Mouse (Mus musculus) liver, embryonic 14.5 days (tissue): ENCODE measurements around the gene Skp1a. TPM values are rescaled to one million over a fixed set of nuclear protein-coding genes. Genes with fewer than 3 reads are reported as not detected.

Source experiments
- ATAC-seq: fragments of 200-750 bp; cut with Nextera tagmentation; 2 replicates; pipeline ENCODE4 v1.8.0; 2017; ENCODE audit warnings: moderate number of reproducible peaks, mild to moderate bottlenecking, moderate library complexity; ENCODE audit not compliant: insufficient read depth
- DNase-seq, 3 experiments: peaks; one replicate each; pipeline ENCODE4 v3.0.0-alpha.2; 2012 to 2013; ENCODE audit warnings: low read depth in 3 of 3, low spot score in 3 of 3
- H3K27ac ChIP-seq: fragments of 300-500 bp; sonication (generic); 2 replicates; pipeline ENCODE4 v1.5.1; 2014; ENCODE audit warnings: moderate library complexity, mild to moderate bottlenecking, control low read depth, inconsistent platforms
- H3K27me3 ChIP-seq: fragments of 300-500 bp; sonication (generic); 2 replicates; pipeline ENCODE4 v1.6.1; 2014; ENCODE audit warnings: mild to moderate bottlenecking, low read length, moderate library complexity; ENCODE audit not compliant: control insufficient read depth, insufficient read depth
- H3K36me3 ChIP-seq: fragments of 300-500 bp; sonication (generic); replicated peaks from 2 replicates; pipeline ENCODE4 v1.6.1; 2014; ENCODE audit warnings: low read depth; ENCODE audit not compliant: control insufficient read depth, insufficient read depth
- H3K4me1 ChIP-seq, 2 experiments: fragments of 200-500 bp in 1 of 2; fragments of 300-500 bp in 1 of 2; sonication (generic) in 1 of 2; replicated peaks; 2 replicates each; pipeline ENCODE4 v1.6.1; 2012 to 2014; ENCODE audit warnings: antibody characterized with exemption in 1 of 2, inconsistent platforms in 1 of 2, low read length in 1 of 2; ENCODE audit not compliant: control insufficient read depth in 2 of 2, insufficient read depth in 2 of 2
- H3K4me2 ChIP-seq: fragments of 300-500 bp; sonication (generic); 2 replicates; pipeline ENCODE4 v1.6.1; 2014; ENCODE audit warnings: low read depth, mild to moderate bottlenecking, control low read depth, moderate library complexity
- H3K4me3 ChIP-seq, 2 experiments: fragments of 200-500 bp in 1 of 2; fragments of 300-500 bp in 1 of 2; sonication (generic) in 1 of 2; 2 replicates each; pipeline ENCODE4 v1.5.1; 2012 to 2014; ENCODE audit warnings: low read depth in 2 of 2, low read length in 2 of 2, mild to moderate bottlenecking in 2 of 2, control low read depth in 1 of 2, inconsistent platforms in 1 of 2, moderate library complexity in 1 of 2; ENCODE audit not compliant: insufficient read depth in 1 of 2
- H3K9ac ChIP-seq: fragments of 300-500 bp; sonication (generic); replicated peaks from 2 replicates; pipeline ENCODE4 v1.6.1; 2014; ENCODE audit warnings: mild to moderate bottlenecking, control low read depth, moderate library complexity
- H3K9me3 ChIP-seq: fragments of 300-500 bp; sonication (generic); 2 replicates; pipeline ENCODE4 v1.6.1; 2016; ENCODE audit warnings: low read length, mixed read lengths; ENCODE audit not compliant: control insufficient read depth
- CTCF ChIP-seq: IDR thresholded peaks from 2 replicates; pipeline ENCODE4 v1.5.1; 2016; ENCODE audit warnings: antibody characterized with exemption, low read depth, control low read depth
- EP300 ChIP-seq: IDR thresholded peaks from 2 replicates; pipeline ENCODE4 v1.6.1; 2016; ENCODE audit warnings: antibody characterized with exemption, low read depth
- WGBS: fragments of 180-500 bp; shearing (Covaris S2); extraction: QIAGEN DNeasy Blood & Tissue Kit; methylation state at CpG from one replicate; pipeline ENCODE4 v1.1.7; 2014; ENCODE audit not compliant: insufficient replicate concordance; 5-methylcytosine and 5-hydroxymethylcytosine counted together
- polyA plus RNA-seq, 2 experiments: library from polyadenylated mRNA; depleted of rRNA in 1 of 2; stranded (reverse) in 1 of 2; unstranded in 1 of 2; fragments of >200 nt; fragmentation: Nextera tagmentation in 1 of 2; extraction: Ambion mirVana in 1 of 2; gene quantifications; 2 replicates each; pipeline versions ENCODE4 v1.2.1 to v1.2.3; 2012 to 2014

Gene Skp1a
- polyA plus RNA-seq, 2 experiments: 55.6 to 285 TPM

GRCm38 (mm10) chr11:52255077-52255476 lies 23.3 kb downstream of the Skp1a start:
- Histone ChIP-seq H3K4me3 (no peak overlapping the region), H3K27ac (no peak overlapping the region), H3K9me3 (no peaks in the 10 kb centered on the region), H3K36me3 (no peaks in the 10 kb centered on the region), H3K9ac (no peak overlapping the region), H3K4me2 (no peak overlapping the region), H3K27me3 (no peaks in the 10 kb centered on the region), H3K4me1 (no peaks in the 10 kb centered on the region)
- no peak for DNase-seq
- 68% methylated on average over 8 of the region's 8 CpGs for WGBS
- no peak for TF ChIP-seq CTCF
- no peak for TF ChIP-seq EP300
- no peak for ATAC-seq

GRCm38 (mm10) chr11:52257376-52257775 lies 25.6 kb downstream of the Skp1a start:
- TF ChIP-seq CTCF (no peak), EP300 (no peak)
- Histone ChIP-seq H3K9me3 (no peaks in the 10 kb centered on the region), H3K4me3 (no peak overlapping the region), H3K27ac (no peak overlapping the region), H3K9ac (no peak overlapping the region), H3K27me3 (no peaks in the 10 kb centered on the region), H3K4me2 (no peak overlapping the region), H3K4me1 (no peaks in the 10 kb centered on the region), H3K36me3 (no peaks in the 10 kb centered on the region)
- DNase-seq (no peak), ATAC-seq (no peak)
- 45% methylated on average over 3 of the region's 3 CpGs for WGBS

- TF ChIP-seq EP300 (no peak), CTCF (no peak)
- no peaks in the 10 kb centered on the region for H3K9me3 ChIP-seq
- ATAC-seq: no peak
- no peak overlapping the region for H3K4me3 ChIP-seq
- no peak overlapping the region for H3K9ac ChIP-seq
- H3K27ac ChIP-seq: no peak overlapping the region
- DNase-seq: no peak
- H3K27me3 ChIP-seq: no peaks in the 10 kb centered on the region
- H3K4me2 ChIP-seq: no peak overlapping the region
- no peaks in the 10 kb centered on the region for H3K4me1 ChIP-seq
- H3K36me3 ChIP-seq: no peaks in the 10 kb centered on the region
- 43% methylated on average over 5 of the region's 5 CpGs for WGBS
Measured at GRCm38 (mm10) chr11:52258711-52259110, 26.9 kb downstream of the Skp1a start.

- Histone ChIP-seq H3K4me2 (no peak overlapping the region), H3K4me3 (no peak overlapping the region), H3K4me1 (no peaks in the 10 kb centered on the region), H3K27me3 (no peaks in the 10 kb centered on the region), H3K9me3 (no peaks in the 10 kb centered on the region), H3K36me3 (no peaks in the 10 kb centered on the region), H3K27ac (no peak overlapping the region), H3K9ac (no peak overlapping the region)
- 66% methylated on average over 4 of the region's 4 CpGs for WGBS
- DNase-seq (no peak), ATAC-seq (no peak)
- no peak for TF ChIP-seq CTCF
- TF ChIP-seq EP300: no peak
Measured at GRCm38 (mm10) chr11:52260878-52261277, 29.1 kb downstream of the Skp1a start.

GRCm38 (mm10) chr11:52261937-52262336 lies 30.1 kb downstream of the Skp1a start:
- no peaks in the 10 kb centered on the region for H3K9me3 ChIP-seq
- TF ChIP-seq EP300: no peak
- peak; percentile 81 for TF ChIP-seq CTCF
- peak; percentile 13 to 24 (median 16) for DNase-seq
- 17% methylated on average over 5 of the region's 5 CpGs for WGBS
- no peaks in the 10 kb centered on the region for H3K4me1 ChIP-seq
- no peak for ATAC-seq
- H3K9ac ChIP-seq: no peak overlapping the region
- no peak overlapping the region for H3K27ac ChIP-seq
- H3K4me3 ChIP-seq: no peak overlapping the region
- H3K36me3 ChIP-seq: no peaks in the 10 kb centered on the region
- H3K27me3 ChIP-seq: no peaks in the 10 kb centered on the region
- H3K4me2 ChIP-seq: no peak overlapping the region
